Mouse (Mus musculus) testis, adult 2 months (tissue): Measurements from ENCODE around the gene Fermt1. TPM values are rescaled to one million over a fixed set of nuclear protein-coding genes. Genes with fewer than 3 reads are reported as not detected.

ENCODE experiments used
- H3K27ac ChIP-seq: fragments of 200-500 bp; 2 replicates; pipeline ENCODE4 v1.5.1; 2012; ENCODE audit warnings: low read depth, low read length; ENCODE audit not compliant: control insufficient read depth, insufficient read depth
- H3K27me3 ChIP-seq: fragments of 200-500 bp; 2 replicates; pipeline ENCODE4 v1.6.1; 2012; ENCODE audit warnings: mild to moderate bottlenecking, low read length, moderate library complexity; ENCODE audit not compliant: control insufficient read depth, insufficient read depth
- H3K36me3 ChIP-seq: fragments of 200-500 bp; 2 replicates; pipeline ENCODE4 v1.6.1; 2012; ENCODE audit warnings: mild to moderate bottlenecking, low read length; ENCODE audit not compliant: control insufficient read depth, insufficient read depth
- H3K4me1 ChIP-seq: fragments of 200-500 bp; 2 replicates; pipeline ENCODE4 v1.6.1; 2012; ENCODE audit warnings: low read length; ENCODE audit not compliant: control insufficient read depth, insufficient read depth
- H3K4me3 ChIP-seq: fragments of 200-500 bp; 2 replicates; pipeline ENCODE4 v1.5.1; 2012; ENCODE audit warnings: low read depth, mild to moderate bottlenecking, low read length, moderate library complexity, mixed read lengths; ENCODE audit not compliant: control insufficient read depth
- CTCF ChIP-seq: fragments of 200-500 bp; IDR thresholded peaks from 2 replicates; pipeline ENCODE4 v1.5.1; 2012; ENCODE audit warnings: low read depth, mild to moderate bottlenecking, inconsistent platforms, low read length, moderate library complexity; ENCODE audit not compliant: control insufficient read depth, insufficient read depth, insufficient replicate concordance
- POLR2A ChIP-seq: fragments of 200-500 bp; IDR thresholded peaks from 2 replicates; pipeline ENCODE4 v1.6.1; 2012; ENCODE audit warnings: low read depth, mild to moderate bottlenecking, inconsistent platforms, low read length, moderate library complexity; ENCODE audit not compliant: control insufficient read depth
- polyA plus RNA-seq: library from polyadenylated mRNA; depleted of rRNA; stranded (reverse); fragments of >200 nt; gene quantifications from 2 replicates; pipeline ENCODE4 v1.2.3, GENCODE M21; 2012

Gene Fermt1
- polyA plus RNA-seq, 1 experiment, result not detected

DNA sequence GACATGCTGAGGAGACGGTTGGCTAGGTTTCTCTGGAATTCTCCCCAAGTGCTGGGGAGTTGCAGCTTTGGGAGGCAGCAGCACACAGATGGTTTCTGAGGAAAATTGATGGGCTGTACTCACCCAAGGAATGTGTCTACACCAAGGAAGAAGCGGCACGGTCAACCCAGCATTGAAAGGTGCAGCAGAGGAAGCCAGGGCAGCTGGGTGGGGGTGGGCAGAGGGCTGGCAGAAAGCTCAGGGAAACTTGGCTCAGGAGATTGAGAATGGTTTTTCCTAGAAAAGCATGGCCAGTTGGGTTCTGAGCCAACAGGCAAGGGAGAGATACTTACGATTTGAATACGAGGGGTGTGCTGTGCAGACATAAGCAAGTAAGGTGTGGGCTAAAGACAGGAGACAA is 51.9 kb downstream of the Fermt1 start:
- no peaks in the 10 kb centered on the region for H3K27me3 ChIP-seq
- no peak overlapping the region for H3K4me3 ChIP-seq
- H3K4me1 ChIP-seq, result no peaks in the 10 kb centered on the region
- TF ChIP-seq POLR2A (no peak), CTCF (no peak)
- no peak overlapping the region for H3K27ac ChIP-seq
- H3K36me3 ChIP-seq, result no peaks in the 10 kb centered on the region

DNA sequence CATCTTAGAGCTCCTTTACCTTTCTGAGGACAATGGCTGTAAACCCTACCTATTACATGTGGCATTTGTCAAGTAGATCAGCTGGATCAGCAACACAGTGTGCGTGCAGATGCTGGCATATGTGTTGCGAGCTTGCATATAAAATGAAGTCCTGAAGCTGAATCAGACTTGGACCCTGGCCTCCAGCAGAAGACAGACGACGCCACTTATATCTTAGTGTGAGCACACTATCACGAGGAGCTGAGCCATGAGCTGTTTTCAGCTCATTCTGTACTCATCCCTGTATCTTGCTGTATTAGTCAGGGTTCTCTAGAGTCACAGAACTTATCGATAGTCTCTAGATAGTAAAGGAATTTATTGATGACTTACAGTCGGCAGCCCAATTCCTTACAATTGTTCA is 60.4 kb downstream of the Fermt1 start:
- no peaks in the 10 kb centered on the region; the same call in 1 of the 2 replicates for H3K4me1 ChIP-seq
- H3K4me3 ChIP-seq, result no peak overlapping the region
- no peaks in the 10 kb centered on the region for H3K27me3 ChIP-seq
- no peaks in the 10 kb centered on the region for H3K36me3 ChIP-seq
- no peak overlapping the region for H3K27ac ChIP-seq
- no peak for TF ChIP-seq CTCF
- no peak for TF ChIP-seq POLR2A

DNA sequence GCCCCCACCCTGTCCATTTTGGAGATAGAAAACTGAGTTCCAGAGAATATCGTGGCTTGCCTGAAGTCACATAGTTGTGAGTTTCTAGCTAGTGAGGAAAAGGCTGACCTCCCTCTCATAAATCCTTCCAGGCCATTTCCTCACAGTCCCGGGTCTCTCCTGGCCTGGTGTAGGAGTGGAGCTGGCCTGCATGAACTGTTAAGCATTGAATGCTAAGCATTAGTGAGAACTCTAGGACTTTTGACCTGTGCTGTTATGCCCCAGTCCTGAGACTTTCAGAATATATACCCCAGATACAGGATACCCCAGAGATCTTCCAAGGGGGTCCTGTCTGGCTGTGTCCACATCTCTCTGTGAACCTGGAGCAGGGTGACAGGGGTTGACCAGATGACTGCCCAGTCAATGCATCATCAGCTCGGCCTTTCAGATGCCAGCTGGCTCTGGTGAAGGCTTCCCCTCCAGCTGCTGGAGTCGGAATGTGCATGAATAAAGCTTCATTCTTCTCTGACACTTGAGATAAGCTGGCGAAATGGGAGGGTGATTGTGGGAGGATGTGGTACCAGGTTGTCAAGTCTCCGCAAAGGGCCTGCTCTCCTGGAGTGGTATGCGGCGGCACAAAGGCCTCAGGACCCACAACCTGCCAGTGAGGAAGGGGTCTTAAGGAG is 61.3 kb downstream of the Fermt1 start:
- TF ChIP-seq POLR2A, result no peak
- no peak for TF ChIP-seq CTCF
- H3K4me1 ChIP-seq, result no peaks in the 10 kb centered on the region; the same call in 1 of the 2 replicates
- H3K27me3 ChIP-seq, result no peaks in the 10 kb centered on the region
- H3K36me3 ChIP-seq, result no peaks in the 10 kb centered on the region
- no peak overlapping the region for H3K4me3 ChIP-seq
- no peak overlapping the region for H3K27ac ChIP-seq

DNA sequence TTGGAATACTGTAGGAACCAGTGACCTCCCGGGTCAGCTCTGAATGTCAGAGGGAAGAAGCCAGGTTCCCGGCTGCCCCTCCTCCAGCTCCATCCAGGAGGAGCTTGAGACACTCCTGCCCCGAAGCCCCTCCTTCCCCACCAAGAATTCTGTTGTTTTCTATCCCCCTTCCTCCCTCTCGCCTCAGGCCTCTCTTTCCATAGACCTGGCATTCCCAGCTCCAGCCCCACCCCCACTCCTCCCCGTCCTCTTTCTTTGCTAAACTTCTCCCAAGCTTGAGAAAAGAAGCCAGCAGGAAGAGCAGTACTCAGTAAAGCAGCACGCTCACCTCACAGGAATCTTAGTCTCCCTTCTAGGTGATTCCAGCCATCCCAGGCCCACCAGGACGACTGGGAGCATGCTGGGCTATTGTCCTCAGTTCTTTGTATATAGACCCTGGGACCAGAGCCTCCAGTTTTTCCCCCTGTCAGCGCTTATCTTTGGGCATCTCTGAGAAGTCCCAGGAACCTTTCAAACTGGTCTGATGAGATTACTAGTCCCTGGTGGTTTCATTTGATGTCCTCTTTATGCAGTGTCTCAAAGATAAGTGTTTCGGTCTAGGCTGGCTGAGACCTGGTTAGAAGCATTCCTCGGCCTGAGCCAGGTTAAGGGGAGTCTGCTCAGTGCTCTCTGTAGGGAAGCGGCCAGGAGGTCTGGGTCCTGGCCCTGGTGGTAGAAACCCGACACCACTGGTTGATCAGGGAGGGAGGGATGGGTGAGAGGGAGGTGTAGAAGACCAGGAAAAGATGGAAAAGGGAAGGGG is 64.7 kb downstream of the Fermt1 start, which contains the start of gene Lrrn4:
Gene Lrrn4 (minus strand): TSS at position 48 of the 802 bp plus-strand sequence.
- Histone ChIP-seq H3K27ac (no peak within 1 kb of the TSS), H3K4me3 (peak within 1 kb of the TSS; percentile 63; the same call in 1 of the 2 replicates), H3K36me3 (no peaks in the 10 kb centered on the region), H3K4me1 (no peaks in the 10 kb centered on the region; the same call in 1 of the 2 replicates), H3K27me3 (no peaks in the 10 kb centered on the region)
- no peak for TF ChIP-seq CTCF
- TF ChIP-seq POLR2A, result no peak

DNA sequence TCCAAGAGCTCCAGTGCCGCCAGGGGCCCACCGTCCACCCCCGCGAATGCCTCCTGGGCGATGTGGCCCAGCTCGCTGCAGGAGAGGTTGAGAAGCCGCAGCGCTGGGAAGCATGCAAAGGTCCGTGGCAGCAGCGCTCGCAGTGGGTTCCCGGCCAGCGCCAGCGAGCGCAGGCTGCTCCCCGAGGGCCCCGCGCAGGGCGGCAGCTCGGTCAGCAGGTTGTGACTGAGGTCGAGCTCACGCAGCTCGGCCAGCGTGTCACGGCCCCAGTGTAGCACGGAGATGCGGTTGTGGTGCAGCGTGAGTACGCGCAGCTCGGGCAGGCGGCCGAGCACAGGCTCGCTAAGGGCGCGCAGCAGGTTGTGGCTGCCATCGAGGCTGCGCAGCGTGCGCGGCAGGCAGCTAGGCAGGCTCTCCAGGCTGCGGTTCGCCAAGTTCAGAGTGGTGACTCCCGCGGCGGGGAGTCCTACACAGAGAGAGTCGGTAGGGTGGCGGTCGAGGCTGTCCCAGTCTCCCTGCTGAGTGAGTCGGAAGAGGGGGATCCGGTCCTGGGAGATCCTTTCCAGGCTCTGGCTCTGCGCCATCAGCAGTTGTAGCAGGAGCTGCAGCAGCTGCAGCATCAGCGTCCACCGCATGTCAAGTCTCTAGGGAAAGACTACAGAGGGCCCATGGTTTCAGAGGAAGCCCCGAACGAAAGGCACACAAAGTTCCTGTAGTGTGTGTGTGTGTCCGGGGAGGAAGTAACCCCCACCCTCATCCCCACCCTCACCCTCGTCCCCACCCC is 66.3 kb downstream of the Fermt1 start:
- TF ChIP-seq POLR2A (no peak; the same call in 1 of the 2 replicates), CTCF (no peak)
- Histone ChIP-seq H3K27me3 (no peaks in the 10 kb centered on the region), H3K4me3 (peak overlapping the region; percentile 63), H3K4me1 (no peaks in the 10 kb centered on the region; the same call in 1 of the 2 replicates), H3K27ac (peak overlapping the region; percentile 41), H3K36me3 (no peaks in the 10 kb centered on the region)

DNA sequence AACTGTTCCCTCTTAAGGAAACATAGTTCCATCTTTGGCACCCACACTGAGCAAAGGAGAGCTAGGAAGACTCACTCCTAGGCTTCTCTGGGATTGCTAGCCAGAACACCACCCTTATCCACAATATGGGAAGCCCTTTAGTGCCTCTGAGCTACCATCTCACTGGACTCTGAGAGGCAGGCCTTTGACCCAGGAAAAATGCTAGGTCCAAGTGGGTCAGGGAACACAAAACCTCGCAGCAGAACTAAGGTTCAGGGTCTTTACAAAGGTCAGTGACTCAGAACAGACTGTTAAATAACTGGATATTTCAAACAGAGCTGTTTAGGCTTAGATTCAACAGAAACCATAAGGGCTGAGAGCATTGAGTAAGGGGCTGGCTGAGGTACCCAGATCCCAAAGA is 68.7 kb downstream of the Fermt1 start:
- no peaks in the 10 kb centered on the region for H3K36me3 ChIP-seq
- H3K27ac ChIP-seq, result no peak overlapping the region; the same call in 1 of the 2 replicates
- TF ChIP-seq CTCF (no peak), POLR2A (no peak)
- no peaks in the 10 kb centered on the region; the same call in 1 of the 2 replicates for H3K4me1 ChIP-seq
- no peak overlapping the region for H3K4me3 ChIP-seq
- H3K27me3 ChIP-seq, result no peaks in the 10 kb centered on the region
